In genomic region chr5:73360240-73360639, GRCm38 (mm10) we compare ENCODE assay signal across 11 mouse cellular contexts. TPM values are rescaled to one million over a fixed set of nuclear protein-coding genes. Genes with fewer than 3 reads are reported as not detected.
DNase-seq lines count a peak whose midpoint lies in the region; ATAC-seq and TF ChIP-seq lines count a peak whose summit lies in the region.
"Had no signal": no experiment of that assay in that cellular context is flagged by ENCODE, and none has a peak within 500 bp of the region (broad histone marks: within the 10 kb centered on the region; RNA-seq: fewer than 3 reads in every experiment).

No protein-coding gene starts in this region.

- peak overlapping the region; percentile 62 for H3K4me2 ChIP-seq in heart, embryonic 12.5 days
- peak overlapping the region; percentile 25; the same call in 1 of the 2 replicates for H3K4me2 ChIP-seq in midbrain, embryonic 12.5 days (replicated peaks)
- no peak overlapping the region for H3K4me2 ChIP-seq in midbrain, embryonic 11.5 days
- H3K4me2 ChIP-seq in limb, embryonic 13.5 days (replicated peaks): peak overlapping the region; percentile 40
- peak overlapping the region; percentile 45 for H3K4me2 ChIP-seq in stomach, embryonic 16.5 days (ENCODE audit: low read depth, low read length)

- TF ChIP-seq CTCF in heart, adult 2 months (IDR thresholded peaks at IDR 0.05): no peak

- H3K9me3 ChIP-seq in heart, embryonic 12.5 days (replicated peaks): no peaks in the 10 kb centered on the region
- no peaks in the 10 kb centered on the region for H3K9me3 ChIP-seq in midbrain, embryonic 12.5 days
- H3K9me3 ChIP-seq in midbrain, embryonic 11.5 days (ENCODE audit: control insufficient read depth, low read length): no peaks in the 10 kb centered on the region
- no peaks in the 10 kb centered on the region for H3K9me3 ChIP-seq in limb, embryonic 13.5 days
- no peaks in the 10 kb centered on the region for H3K9me3 ChIP-seq in stomach, embryonic 16.5 days (replicated peaks; ENCODE audit: control insufficient read depth, low read length)

- no peaks in the 10 kb centered on the region for H3K36me3 ChIP-seq in heart, embryonic 12.5 days
- no peaks in the 10 kb centered on the region for H3K36me3 ChIP-seq in heart, adult 2 months (ENCODE audit: control insufficient read depth, insufficient read depth, low read length)
- H3K36me3 ChIP-seq in midbrain, embryonic 12.5 days: no peaks in the 10 kb centered on the region
- no peaks in the 10 kb centered on the region for H3K36me3 ChIP-seq in midbrain, embryonic 11.5 days (ENCODE audit: control insufficient read depth, insufficient read depth, low read length)
- no peaks in the 10 kb centered on the region for H3K36me3 ChIP-seq in limb, embryonic 13.5 days
- H3K36me3 ChIP-seq in stomach, embryonic 16.5 days (ENCODE audit: control insufficient read depth, insufficient read depth, low read length): no peaks in the 10 kb centered on the region

- no peak for DNase-seq in heart, adult 2 months
- DNase-seq in midbrain, embryonic 11.5 days (ENCODE audit: low spot score, missing footprints): no peak
- no peak for DNase-seq in left cerebral cortex, adult 11 months (ENCODE audit: low spot score)
- DNase-seq in B cell, adult 2 months: no peak
- DNase-seq: adrenal gland, adult 8-10 months; gastrocnemius, postnatal 25 days had no signal

- intact Hi-C loops in heart, adult 2 months (cut with DNase I): no loop called here

- no peak for TF ChIP-seq EP300 in heart, adult 2 months (IDR thresholded peaks at IDR 0.05; ENCODE audit: insufficient read depth, low read depth, low read length)

- WGBS in heart, embryonic 12.5 days: 20% methylated on average over 12 of the region's 12 CpGs
- WGBS in heart, adult 2 months: 27% methylated on average over 12 of the region's 12 CpGs
- 31% methylated on average over 12 of the region's 12 CpGs for WGBS in midbrain, embryonic 12.5 days
- 29% methylated on average over 12 of the region's 12 CpGs for WGBS in midbrain, embryonic 11.5 days
- 27% methylated on average over 12 of the region's 12 CpGs for WGBS in limb, embryonic 13.5 days
- WGBS in stomach, embryonic 16.5 days: 29% methylated on average over 12 of the region's 12 CpGs

- peak overlapping the region; percentile 31; the same call in 1 of the 2 replicates for H3K4me3 ChIP-seq in heart, embryonic 12.5 days
- no peak overlapping the region for H3K4me3 ChIP-seq in heart, adult 2 months
- H3K4me3 ChIP-seq in midbrain, embryonic 12.5 days: no peak overlapping the region
- no peak overlapping the region for H3K4me3 ChIP-seq in midbrain, embryonic 11.5 days (ENCODE audit: low read depth, low read length)
- H3K4me3 ChIP-seq in limb, embryonic 13.5 days: no peak overlapping the region
- 0 out of 2 replicates have a peak overlapping the region, but pooled peaks have one; percentile 11 for H3K4me3 ChIP-seq in stomach, embryonic 16.5 days (replicated peaks; ENCODE audit: low read length)

- no peaks in the 10 kb centered on the region for H3K27me3 ChIP-seq in heart, embryonic 12.5 days (replicated peaks)
- no peaks in the 10 kb centered on the region for H3K27me3 ChIP-seq in heart, adult 2 months (ENCODE audit: control insufficient read depth, insufficient read depth, low read length)
- H3K27me3 ChIP-seq in midbrain, embryonic 12.5 days: 0 out of 2 replicates have a peak, but pooled peaks cover 5% of the 10 kb centered on the region
- H3K27me3 ChIP-seq in midbrain, embryonic 11.5 days (ENCODE audit: control insufficient read depth, insufficient read depth, low read length): no peaks in the 10 kb centered on the region
- peaks cover 7% of the 10 kb centered on the region; the same call in 1 of the 2 replicates for H3K27me3 ChIP-seq in limb, embryonic 13.5 days
- no peaks in the 10 kb centered on the region for H3K27me3 ChIP-seq in stomach, embryonic 16.5 days (ENCODE audit: control insufficient read depth, insufficient read depth, low read length)
- H3K27me3 ChIP-seq: CH12.LX had no signal

- no peak overlapping the region for H3K9ac ChIP-seq in heart, embryonic 12.5 days
- H3K9ac ChIP-seq in heart, adult 2 months (ENCODE audit: low read depth, low read length): no peak overlapping the region
- no peak overlapping the region for H3K9ac ChIP-seq in midbrain, embryonic 12.5 days (replicated peaks)
- no peak overlapping the region for H3K9ac ChIP-seq in midbrain, embryonic 11.5 days (ENCODE audit: low read length)
- no peak overlapping the region for H3K9ac ChIP-seq in limb, embryonic 13.5 days
- H3K9ac ChIP-seq in stomach, embryonic 16.5 days (ENCODE audit: low read length): no peak overlapping the region

- H3K79me2 ChIP-seq in heart, adult 2 months (replicated peaks; ENCODE audit: control insufficient read depth, insufficient read depth, low read length): no peaks in the 10 kb centered on the region

- ATAC-seq in heart, embryonic 12.5 days (ENCODE audit: insufficient number of reproducible peaks, low FRiP score): no peak
- ATAC-seq in midbrain, embryonic 12.5 days (ENCODE audit: low FRiP score, low read depth): no peak
- no peak for ATAC-seq in midbrain, embryonic 11.5 days (ENCODE audit: low FRiP score)
- ATAC-seq in limb, embryonic 13.5 days (ENCODE audit: low FRiP score, low read depth): no peak
- no peak for ATAC-seq in stomach, embryonic 16.5 days (ENCODE audit: insufficient read depth, low FRiP score)

- no peak overlapping the region for H3K27ac ChIP-seq in heart, embryonic 12.5 days (ENCODE audit: poor library complexity, severe bottlenecking)
- no peak overlapping the region for H3K27ac ChIP-seq in heart, adult 2 months
- no peak overlapping the region for H3K27ac ChIP-seq in midbrain, embryonic 12.5 days (replicated peaks)
- no peak overlapping the region for H3K27ac ChIP-seq in midbrain, embryonic 11.5 days (ENCODE audit: low read depth, low read length)
- H3K27ac ChIP-seq in limb, embryonic 13.5 days: no peak overlapping the region
- H3K27ac ChIP-seq in stomach, embryonic 16.5 days (ENCODE audit: low read length): no peak overlapping the region

- H3K4me1 ChIP-seq in heart, embryonic 12.5 days (replicated peaks): peaks cover 20% of the 10 kb centered on the region
- H3K4me1 ChIP-seq in heart, adult 2 months (ENCODE audit: control insufficient read depth, insufficient read depth, low read length): no peaks in the 10 kb centered on the region; the same call in 1 of the 2 replicates
- no peaks in the 10 kb centered on the region; the same call in 1 of the 2 replicates for H3K4me1 ChIP-seq in midbrain, embryonic 12.5 days
- H3K4me1 ChIP-seq in midbrain, embryonic 11.5 days (ENCODE audit: control insufficient read depth, insufficient read depth, low read length): no peaks in the 10 kb centered on the region
- peaks cover 5% of the 10 kb centered on the region for H3K4me1 ChIP-seq in limb, embryonic 13.5 days
- H3K4me1 ChIP-seq in stomach, embryonic 16.5 days (ENCODE audit: control insufficient read depth, insufficient read depth, low read length): peaks cover 12% of the 10 kb centered on the region; the same call in 1 of the 2 replicates

- no peak for TF ChIP-seq POLR2A in heart, adult 2 months (IDR thresholded peaks at IDR 0.05; ENCODE audit: insufficient read depth, low read depth, low read length)

RNA-seq across cellular contexts. Expression of gene Ociad2, which starts 19.4 kb away (rescaled TPM):
- polyA plus RNA-seq in heart, embryonic 12.5 days (2016; fragmentation: Nextera tagmentation; extraction: Ambion mirVana): 27.5 and 29.0 TPM in 2 replicates
- 10 to 100 TPM in 1 of 2 experiments, 1 to 10 TPM in 1; 9.0 to 10.5 TPM for total RNA-seq in heart, adult 2 months (2021)
- polyA plus RNA-seq in heart, adult 2 months (2012; rRNA removed): 1.6 and 4.8 TPM in 2 replicates
- polyA plus RNA-seq in midbrain, embryonic 12.5 days (2016; fragmentation: Nextera tagmentation; extraction: Ambion mirVana): 16.5 and 23.0 TPM in 2 replicates
- polyA plus RNA-seq in midbrain, embryonic 11.5 days (2014; fragmentation: Nextera tagmentation; extraction: Ambion mirVana): 13.5 and 15.5 TPM in 2 replicates
- 9.9 and 10.5 TPM in 2 replicates for polyA plus RNA-seq in limb, embryonic 13.5 days (2015; fragmentation: Nextera tagmentation; extraction: Ambion mirVana)
- 93.9 and 103 TPM in 2 replicates for polyA plus RNA-seq in stomach, embryonic 16.5 days (2015; fragmentation: Nextera tagmentation; extraction: Ambion mirVana)

RNA-seq across cellular contexts. Expression of gene Cwh43, which starts 45.6 kb away (rescaled TPM):
- not detected in 2 replicates for polyA plus RNA-seq in heart, embryonic 12.5 days (2016; fragmentation: Nextera tagmentation; extraction: Ambion mirVana)
- total RNA-seq in heart, adult 2 months (2021): not detected
- polyA plus RNA-seq in heart, adult 2 months (2012; rRNA removed): not detected in 2 replicates
- 0.20 TPM in 1 of 2 replicates, not detected in the other for polyA plus RNA-seq in midbrain, embryonic 12.5 days (2016; fragmentation: Nextera tagmentation; extraction: Ambion mirVana)
- not detected in 2 replicates for polyA plus RNA-seq in midbrain, embryonic 11.5 days (2014; fragmentation: Nextera tagmentation; extraction: Ambion mirVana)
- polyA plus RNA-seq in limb, embryonic 13.5 days (2015; fragmentation: Nextera tagmentation; extraction: Ambion mirVana): not detected in 2 replicates
- 5.4 and 5.6 TPM in 2 replicates for polyA plus RNA-seq in stomach, embryonic 16.5 days (2015; fragmentation: Nextera tagmentation; extraction: Ambion mirVana)
- total RNA-seq: adrenal gland, adult 8-10 months; CH12.LX; gastrocnemius, postnatal 25 days had no signal

Comparison
In these comparisons a context has a peak if more than half of its experiments do, and no peak if none do; other contexts are left out.
1. H3K4me3 ChIP-seq: peak in heart, embryonic 12.5 days (single experiment) and stomach, embryonic 16.5 days (single experiment); none in heart, adult 2 months (single experiment), midbrain, embryonic 12.5 days (single experiment), midbrain, embryonic 11.5 days (single experiment) and limb, embryonic 13.5 days (single experiment).